Mouse (Mus musculus) heart, embryonic 16.5 days (tissue): ENCODE measurements around the gene Ap3s2. TPM values are rescaled to one million over a fixed set of nuclear protein-coding genes. Genes with fewer than 3 reads are reported as not detected.

Experiments
- ATAC-seq: fragments of 200-750 bp; cut with Nextera tagmentation; replicated peaks from 2 replicates; pipeline ENCODE4 v1.8.0; 2017; ENCODE audit warnings: moderate number of reproducible peaks; ENCODE audit not compliant: insufficient read depth, low FRiP score; ENCODE audit errors: extremely low read depth
- H3K27ac ChIP-seq: fragments of 300-500 bp; sonication (generic); 2 replicates; pipeline ENCODE4 v1.5.1; 2014; ENCODE audit warnings: mild to moderate bottlenecking, low read length, control low read depth, moderate library complexity
- H3K27me3 ChIP-seq: fragments of 300-500 bp; sonication (generic); 2 replicates; pipeline ENCODE4 v1.6.1; 2014; ENCODE audit warnings: low read length, mixed read lengths; ENCODE audit not compliant: control insufficient read depth, insufficient read depth
- H3K36me3 ChIP-seq: fragments of 300-500 bp; sonication (generic); 2 replicates; pipeline ENCODE4 v1.6.1; 2014; ENCODE audit not compliant: control insufficient read depth, insufficient read depth
- H3K4me1 ChIP-seq: fragments of 300-500 bp; sonication (generic); 2 replicates; pipeline ENCODE4 v1.6.1; 2014; ENCODE audit warnings: low read length, mixed read lengths; ENCODE audit not compliant: control insufficient read depth, insufficient read depth
- H3K4me2 ChIP-seq: fragments of 300-500 bp; sonication (generic); 2 replicates; pipeline ENCODE4 v1.6.1; 2014; ENCODE audit warnings: low read depth, mild to moderate bottlenecking, control low read depth, low read length
- H3K4me3 ChIP-seq: fragments of 300-500 bp; sonication (generic); 2 replicates; pipeline ENCODE4 v1.5.1; 2014; ENCODE audit warnings: mild to moderate bottlenecking, control low read depth, low read length
- H3K9ac ChIP-seq: fragments of 300-500 bp; sonication (generic); 2 replicates; pipeline ENCODE4 v1.6.1; 2014; ENCODE audit warnings: low read length, control low read depth
- H3K9me3 ChIP-seq: fragments of 300-500 bp; sonication (generic); replicated peaks from 2 replicates; pipeline ENCODE4 v1.6.1; 2016; ENCODE audit warnings: low read length; ENCODE audit not compliant: control insufficient read depth
- WGBS: fragments of 180-500 bp; shearing (Covaris S2); extraction: QIAGEN DNeasy Blood & Tissue Kit; methylation state at CpG from one replicate; pipeline ENCODE4 v1.1.7; 2014; 5-methylcytosine and 5-hydroxymethylcytosine counted together
- polyA plus RNA-seq: library from polyadenylated mRNA; unstranded; fragments of >200 nt; fragmentation: Nextera tagmentation; extraction: Ambion mirVana; gene quantifications from 2 replicates; pipeline ENCODE4 v1.2.1, GENCODE M21; 2015

Gene Ap3s2
- polyA plus RNA-seq, 1 experiment from 2014 or later: 23.6 TPM

- no peak overlapping the region for H3K9ac ChIP-seq
- H3K9me3 ChIP-seq: no peaks in the 10 kb centered on the region
- no peak overlapping the region for H3K4me3 ChIP-seq
- H3K27me3 ChIP-seq: no peaks in the 10 kb centered on the region
- H3K4me1 ChIP-seq: no peaks in the 10 kb centered on the region
- no peak for ATAC-seq
- no peak overlapping the region for H3K27ac ChIP-seq
- H3K4me2 ChIP-seq: no peak overlapping the region
- WGBS: 81% methylated on average over 6 of the region's 6 CpGs
- peaks cover 16% of the 10 kb centered on the region for H3K36me3 ChIP-seq
These were observed 40.4 kb downstream of the Ap3s2 start for GRCm38 (mm10) chr7:79880033-79880432.

DNA sequence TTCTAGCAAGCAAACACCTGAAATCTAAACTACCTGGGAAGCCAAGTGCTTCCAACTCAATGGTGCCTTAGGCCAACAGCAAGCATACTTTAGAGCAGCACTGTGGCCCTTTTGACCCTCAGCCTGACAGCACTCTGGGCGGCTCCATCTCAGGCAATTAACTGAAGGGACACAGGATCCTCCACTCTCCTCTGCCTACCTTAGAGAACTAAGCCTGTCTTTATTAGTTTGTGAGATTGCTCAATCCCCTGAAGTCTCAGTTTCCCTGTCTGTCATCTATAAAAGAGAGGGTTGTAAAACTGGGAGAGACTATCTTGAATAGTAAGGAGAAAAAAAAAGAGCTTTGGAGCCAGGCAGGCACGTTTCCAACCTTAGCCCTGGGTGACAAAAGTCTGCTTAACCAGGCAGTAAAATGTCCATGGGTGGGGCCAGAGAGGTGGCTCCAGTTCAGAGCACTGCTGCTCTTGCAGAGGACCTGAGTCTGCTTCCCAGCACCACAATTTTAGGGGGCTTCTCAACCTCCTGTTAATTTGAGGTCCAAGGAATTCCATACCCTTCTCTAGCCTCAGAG is 41.9 kb downstream of the Ap3s2 start:
- peaks cover 16% of the 10 kb centered on the region for H3K36me3 ChIP-seq
- H3K27me3 ChIP-seq: no peaks in the 10 kb centered on the region
- H3K9ac ChIP-seq: no peak overlapping the region
- no peak overlapping the region for H3K4me2 ChIP-seq
- H3K27ac ChIP-seq: no peak overlapping the region
- H3K4me3 ChIP-seq: no peak overlapping the region
- ATAC-seq: no peak
- no peaks in the 10 kb centered on the region for H3K4me1 ChIP-seq
- 73% methylated on average over 2 of the region's 2 CpGs for WGBS
- no peaks in the 10 kb centered on the region for H3K9me3 ChIP-seq

GRCm38 (mm10) chr7:79873407-79873806 is 47.0 kb downstream of the Ap3s2 start:
- H3K9ac ChIP-seq: no peak overlapping the region
- 0 out of 2 replicates have a peak, but pooled peaks cover 2% of the 10 kb centered on the region for H3K36me3 ChIP-seq
- H3K27ac ChIP-seq: no peak overlapping the region
- H3K4me3 ChIP-seq: no peak overlapping the region
- H3K27me3 ChIP-seq: no peaks in the 10 kb centered on the region
- WGBS: 72% methylated on average over 6 of the region's 6 CpGs
- ATAC-seq: no peak
- no peaks in the 10 kb centered on the region for H3K9me3 ChIP-seq
- no peak overlapping the region for H3K4me2 ChIP-seq
- H3K4me1 ChIP-seq: no peaks in the 10 kb centered on the region

DNA sequence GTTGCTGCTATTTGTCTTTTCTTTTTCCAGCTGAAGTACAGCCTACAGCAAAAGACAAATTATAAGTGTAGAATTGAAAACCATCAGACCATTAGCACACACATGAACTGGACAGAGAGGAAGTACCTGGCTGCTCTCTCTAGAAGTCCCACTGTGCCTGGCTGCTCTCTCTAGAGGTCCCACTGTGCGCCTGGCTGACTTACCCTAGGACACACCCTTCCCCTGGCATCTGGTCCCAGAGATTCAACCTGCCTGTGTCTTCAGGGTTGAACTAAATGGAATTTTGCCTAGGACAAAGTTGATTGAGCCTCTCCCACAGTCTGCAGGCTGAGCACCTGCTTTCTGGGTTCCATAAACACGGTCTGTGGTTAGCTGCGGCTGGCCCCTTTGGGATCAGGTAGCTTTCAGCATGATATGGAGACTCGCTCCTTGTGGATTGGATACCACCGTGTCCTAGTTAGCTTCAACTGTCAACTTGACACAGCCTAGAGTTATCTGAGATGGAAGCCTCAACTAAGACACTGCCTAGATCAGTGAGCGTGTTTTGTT is 48.6 kb downstream of the Ap3s2 start:
- Histone ChIP-seq H3K27me3 (no peaks in the 10 kb centered on the region), H3K4me2 (no peak overlapping the region), H3K9me3 (no peaks in the 10 kb centered on the region), H3K36me3 (0 out of 2 replicates have a peak, but pooled peaks cover 2% of the 10 kb centered on the region), H3K27ac (no peak overlapping the region), H3K4me1 (no peaks in the 10 kb centered on the region), H3K9ac (no peak overlapping the region), H3K4me3 (no peak overlapping the region)
- 77% methylated on average over 6 of the region's 6 CpGs for WGBS
- no peak for ATAC-seq

DNA sequence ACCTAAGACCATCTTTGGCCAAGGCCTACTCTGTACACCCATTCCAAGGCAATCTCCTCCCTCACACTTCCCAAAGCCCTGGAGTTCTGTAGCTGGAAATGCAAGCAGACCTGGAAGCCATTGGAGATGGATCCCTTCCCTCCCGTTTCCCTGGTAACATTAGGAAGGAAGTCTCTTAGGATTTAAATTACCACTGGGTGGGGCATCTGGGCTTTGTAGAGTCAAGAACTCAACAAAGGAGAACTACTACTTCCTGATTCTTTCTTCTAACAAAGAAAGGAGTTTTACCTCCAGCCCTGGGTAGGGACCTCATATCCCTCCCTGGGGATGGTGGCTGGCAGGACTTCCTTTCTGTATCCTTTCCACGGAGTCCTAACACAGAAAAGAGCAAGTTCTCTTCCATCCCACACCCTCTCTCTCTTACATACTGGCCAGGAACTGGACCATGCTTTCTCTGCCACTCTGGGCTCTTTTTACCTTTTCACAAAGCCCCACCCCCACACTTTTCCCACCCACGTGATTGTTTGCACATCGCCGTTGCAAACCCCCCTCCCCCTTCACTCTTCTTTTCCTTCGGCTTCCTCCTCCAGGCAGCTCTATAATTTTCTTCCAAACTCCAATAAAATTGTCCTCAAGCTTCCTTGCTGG is 51.3 kb downstream of the Ap3s2 start:
- ATAC-seq: no peak
- no peak overlapping the region for H3K27ac ChIP-seq

DNA sequence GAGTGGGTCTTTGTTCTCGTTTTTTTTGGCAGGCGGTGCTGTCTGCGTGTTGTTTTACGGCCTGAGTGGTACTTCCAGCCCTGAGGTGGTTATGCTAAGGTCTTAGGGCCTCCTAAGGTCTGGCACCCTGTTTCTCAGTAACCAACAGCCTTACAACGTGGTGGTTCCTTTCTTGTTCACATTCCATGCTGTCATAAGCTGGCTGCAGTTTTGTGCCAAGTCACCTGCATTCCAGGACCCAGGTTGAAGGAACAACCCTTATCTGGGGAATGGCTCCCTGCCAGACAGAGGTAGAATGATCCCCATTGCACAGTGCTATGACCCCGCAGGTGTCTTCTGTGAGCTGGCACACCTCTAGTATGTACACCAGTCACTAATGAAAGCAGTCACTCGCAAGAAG is 52.0 kb downstream of the Ap3s2 start:
- Histone ChIP-seq H3K36me3 (no peaks in the 10 kb centered on the region), H3K27me3 (no peaks in the 10 kb centered on the region), H3K9ac (no peak overlapping the region), H3K27ac (no peak overlapping the region), H3K4me1 (no peaks in the 10 kb centered on the region), H3K4me2 (no peak overlapping the region), H3K9me3 (no peaks in the 10 kb centered on the region), H3K4me3 (no peak overlapping the region)
- no peak for ATAC-seq
- 73% methylated on average over 7 of the region's 7 CpGs for WGBS

More for the DNA sequence above, 51.3 kb downstream of the Ap3s2 start:
- Histone ChIP-seq H3K4me2 (no peak overlapping the region), H3K36me3 (no peaks in the 10 kb centered on the region), H3K27me3 (no peaks in the 10 kb centered on the region), H3K9me3 (no peaks in the 10 kb centered on the region), H3K4me1 (no peaks in the 10 kb centered on the region), H3K4me3 (no peak overlapping the region), H3K9ac (no peak overlapping the region)
- 47% methylated on average over 6 of the region's 6 CpGs for WGBS

- H3K27me3 ChIP-seq: no peaks in the 10 kb centered on the region
- no peaks in the 10 kb centered on the region for H3K9me3 ChIP-seq
- H3K9ac ChIP-seq: no peak overlapping the region
- ATAC-seq: no peak
- 76% methylated on average over 13 of the region's 13 CpGs for WGBS
- H3K36me3 ChIP-seq: no peaks in the 10 kb centered on the region
- no peaks in the 10 kb centered on the region for H3K4me1 ChIP-seq
- H3K27ac ChIP-seq: no peak overlapping the region
- no peak overlapping the region for H3K4me2 ChIP-seq
- no peak overlapping the region for H3K4me3 ChIP-seq
These were observed 52.6 kb downstream of the Ap3s2 start for GRCm38 (mm10) chr7:79867861-79868260.

GRCm38 (mm10) chr7:79866294-79867000 is 54.0 kb downstream of the Ap3s2 start:
- Histone ChIP-seq H3K9ac (no peak overlapping the region), H3K9me3 (no peaks in the 10 kb centered on the region), H3K4me2 (no peak overlapping the region), H3K36me3 (no peaks in the 10 kb centered on the region), H3K27me3 (no peaks in the 10 kb centered on the region), H3K27ac (no peak overlapping the region), H3K4me1 (no peaks in the 10 kb centered on the region), H3K4me3 (no peak overlapping the region)
- ATAC-seq: no peak
- WGBS: 87% methylated on average over 3 of the region's 3 CpGs

GRCm38 (mm10) chr7:79861794-79862193 is 58.7 kb downstream of the Ap3s2 start:
- no peak for ATAC-seq
- Histone ChIP-seq H3K9ac (no peak overlapping the region), H3K4me3 (no peak overlapping the region), H3K4me2 (no peak overlapping the region), H3K9me3 (no peaks in the 10 kb centered on the region), H3K27me3 (no peaks in the 10 kb centered on the region), H3K4me1 (peaks cover 2% of the 10 kb centered on the region; the same call in 1 of the 2 replicates), H3K27ac (no peak overlapping the region), H3K36me3 (no peaks in the 10 kb centered on the region)
- 84% methylated on average over 8 of the region's 8 CpGs for WGBS
